Mouse (Mus musculus) spleen, postnatal 36 days (tissue): ENCODE data around the gene Galnt10.
"Not testable (repeated sequence)": the region's sequence is repeated elsewhere in the genome, so short reads cannot be mapped to it uniquely, and the experiment has no call there.

Experiments
- DNase-seq, 2 experiments: peaks; one replicate each; pipeline ENCODE4 v3.0.0; 2022; ENCODE audit warnings: low spot score in 2 of 2, mixed read lengths in 1 of 2

Galnt10 gene

DNA sequence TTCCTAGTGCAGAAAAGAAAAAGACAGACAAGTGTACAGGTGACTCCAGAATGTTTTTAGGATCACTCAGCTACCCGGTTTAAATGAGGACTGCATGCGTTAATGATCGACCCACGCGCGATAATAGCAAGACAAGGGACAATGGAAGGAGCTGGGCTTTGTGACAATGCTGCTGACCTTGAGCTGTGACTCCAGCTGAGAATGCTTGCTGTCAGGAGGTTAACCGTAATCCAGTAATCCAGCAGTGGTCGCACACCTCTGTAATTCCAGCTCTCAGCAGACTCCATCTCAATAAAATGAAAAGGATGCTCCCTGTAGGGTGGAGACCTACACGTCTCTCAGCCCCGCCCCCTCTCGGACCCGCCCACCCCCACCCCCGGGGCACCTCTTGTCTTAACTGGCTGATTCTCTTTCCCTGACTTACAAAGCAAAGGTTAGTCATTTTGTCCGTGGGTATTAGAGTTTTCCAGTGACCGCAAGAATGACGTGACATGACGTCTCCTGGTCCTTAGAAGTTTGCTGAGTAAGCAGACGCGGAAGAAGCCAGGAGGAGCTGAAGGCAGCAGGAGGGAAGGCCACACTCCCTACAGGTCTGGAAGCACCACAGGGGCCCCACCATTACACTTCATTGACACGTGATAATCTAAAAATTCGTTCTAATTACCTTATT is 145.8 kb downstream of the Galnt10 start:
- DNase-seq: no peak

DNA sequence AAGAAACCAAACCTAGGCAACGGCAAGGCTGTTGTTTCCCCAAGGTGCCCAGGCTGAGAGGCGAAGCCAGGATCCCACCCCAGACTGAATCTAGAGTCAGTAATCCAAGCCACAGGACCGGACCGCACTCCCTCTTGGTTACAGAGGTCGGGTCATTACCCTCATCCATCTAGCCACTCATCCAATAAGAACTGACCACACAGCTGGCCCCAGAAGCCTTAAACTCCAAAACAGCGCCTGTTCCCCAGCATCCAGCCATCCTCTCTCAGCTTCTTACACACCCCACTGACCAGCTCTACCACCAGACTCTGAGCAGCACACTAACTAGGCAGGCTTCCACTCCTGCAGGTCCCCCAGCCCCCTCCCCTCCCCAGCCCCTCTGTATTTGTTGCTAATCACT is 149.8 kb downstream of the Galnt10 start:
- no peak for DNase-seq

DNA sequence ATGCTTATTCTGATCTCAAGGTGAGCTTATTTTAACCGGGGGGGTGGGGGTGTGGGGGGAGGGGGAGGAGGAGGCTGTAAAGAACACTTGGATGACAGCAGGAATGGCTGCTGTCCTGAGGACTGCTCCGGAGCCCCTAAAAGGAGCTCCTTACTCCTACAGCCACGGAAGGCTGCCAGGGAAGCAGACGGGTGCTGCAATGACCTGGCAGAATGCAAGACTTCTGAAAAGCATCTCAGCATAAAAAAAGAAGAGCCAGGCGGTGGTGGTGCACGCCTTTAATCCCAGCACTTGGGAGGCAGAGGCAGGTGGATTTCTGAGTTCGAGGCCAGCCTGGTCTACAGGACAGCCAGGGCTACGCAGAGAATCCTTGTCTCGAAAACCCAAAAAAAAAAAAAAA is 152.6 kb downstream of the Galnt10 start:
- DNase-seq: no peak

DNA sequence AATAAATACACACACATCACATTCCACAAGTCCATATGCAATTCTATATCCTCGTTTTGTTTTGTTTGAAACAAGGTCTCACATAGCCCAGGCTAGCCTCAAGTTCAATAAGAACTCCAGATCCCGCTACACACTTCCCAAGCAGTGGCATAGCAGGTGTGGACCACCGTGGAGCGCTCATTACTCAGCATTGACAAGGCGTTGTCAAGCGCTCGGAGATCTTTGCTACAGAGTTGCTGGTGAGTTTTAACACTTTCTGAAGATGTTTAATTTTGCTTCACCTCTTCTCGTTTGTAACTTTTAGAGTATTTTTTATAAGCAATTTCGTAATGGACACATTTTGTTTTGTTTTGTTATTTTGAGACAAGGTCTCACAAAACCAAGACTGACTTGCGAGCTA is 154.2 kb downstream of the Galnt10 start:
- DNase-seq: no peak

DNA sequence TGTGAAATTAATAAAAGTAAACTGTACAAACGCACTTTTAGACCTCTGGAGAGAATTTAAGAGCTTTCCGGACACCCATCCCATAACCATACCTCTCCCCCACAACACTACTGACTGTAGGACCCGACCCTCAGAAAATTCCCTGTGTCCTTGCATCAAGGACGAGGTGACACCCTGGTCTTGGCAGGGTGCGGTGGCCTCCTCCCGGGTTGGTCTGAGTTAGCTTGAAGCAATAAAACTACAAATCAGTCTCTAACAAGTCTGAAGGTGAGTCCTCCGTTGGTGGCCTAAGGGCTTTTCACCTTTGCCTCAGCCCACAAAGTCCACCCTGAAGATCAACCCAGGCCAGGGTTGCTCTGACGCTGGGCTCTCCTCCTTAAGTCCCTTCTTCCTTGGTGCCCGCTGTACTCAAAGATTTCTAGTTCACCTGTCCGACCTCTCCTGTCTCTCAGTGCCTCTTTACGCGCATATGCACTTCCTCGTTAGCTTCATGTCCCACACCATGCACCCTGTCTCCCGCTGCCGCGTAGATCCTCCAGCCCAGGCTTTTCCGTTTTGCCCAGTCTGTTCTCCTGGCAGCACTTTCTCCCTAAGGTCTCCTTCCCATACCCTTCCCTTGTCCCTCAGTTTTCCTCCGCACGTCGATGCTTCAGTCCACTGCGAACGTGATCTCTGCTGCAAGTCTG is 155.2 kb downstream of the Galnt10 start:
- DNase-seq: peak in 1 of 2 experiments; percentile 13

- DNase-seq: peak; percentile 97
Measured at GRCm38 (mm10) chr11:57800971-57801765, 155.9 kb downstream of the Galnt10 start, which contains the start of gene Sap30l. Gene Sap30l (plus strand): TSS chr11:57801637.

GRCm38 (mm10) chr11:57801766-57802510 is 156.7 kb downstream of the Galnt10 start:
- peak; percentile 36 to 38 for DNase-seq

DNA sequence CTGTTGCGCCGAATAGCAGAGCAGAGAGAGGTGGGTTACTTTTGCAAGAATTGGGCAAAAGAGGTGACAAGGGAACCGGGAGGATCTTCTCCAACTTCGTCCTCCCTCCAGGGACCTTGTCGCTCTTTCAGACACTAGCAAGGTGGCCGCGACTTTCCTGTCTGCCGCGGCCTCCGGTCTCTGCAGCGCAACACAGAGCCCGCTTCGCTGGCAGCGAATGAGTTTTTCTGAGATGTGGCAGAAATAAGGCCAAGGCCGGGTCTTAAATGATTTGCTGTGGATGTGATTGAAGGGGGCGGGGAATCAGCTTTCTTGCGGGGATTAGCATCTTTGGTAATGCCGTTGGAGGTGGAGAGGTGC is 157.2 kb downstream of the Galnt10 start:
- peak in 1 of 2 experiments; percentile 5 for DNase-seq

DNA sequence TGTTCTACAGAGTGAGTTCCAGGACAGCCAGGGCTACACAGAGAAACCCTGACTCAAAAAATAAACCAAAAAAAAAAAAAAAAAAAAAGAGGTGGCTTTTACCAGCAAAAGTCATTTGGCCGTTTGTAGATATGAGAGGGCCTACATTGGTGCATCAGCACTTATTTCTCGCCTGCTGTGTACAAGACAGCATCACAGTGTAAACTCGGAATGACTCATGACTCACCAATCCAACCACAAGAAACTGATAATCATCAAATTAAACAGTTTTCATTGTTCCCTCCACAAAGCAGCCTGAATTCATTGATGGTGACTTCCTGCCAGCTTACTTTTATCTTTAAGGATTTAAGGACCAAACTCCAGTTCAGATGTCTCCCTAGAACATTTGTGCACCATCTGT is 159.8 kb downstream of the Galnt10 start:
- DNase-seq: no peak

DNA sequence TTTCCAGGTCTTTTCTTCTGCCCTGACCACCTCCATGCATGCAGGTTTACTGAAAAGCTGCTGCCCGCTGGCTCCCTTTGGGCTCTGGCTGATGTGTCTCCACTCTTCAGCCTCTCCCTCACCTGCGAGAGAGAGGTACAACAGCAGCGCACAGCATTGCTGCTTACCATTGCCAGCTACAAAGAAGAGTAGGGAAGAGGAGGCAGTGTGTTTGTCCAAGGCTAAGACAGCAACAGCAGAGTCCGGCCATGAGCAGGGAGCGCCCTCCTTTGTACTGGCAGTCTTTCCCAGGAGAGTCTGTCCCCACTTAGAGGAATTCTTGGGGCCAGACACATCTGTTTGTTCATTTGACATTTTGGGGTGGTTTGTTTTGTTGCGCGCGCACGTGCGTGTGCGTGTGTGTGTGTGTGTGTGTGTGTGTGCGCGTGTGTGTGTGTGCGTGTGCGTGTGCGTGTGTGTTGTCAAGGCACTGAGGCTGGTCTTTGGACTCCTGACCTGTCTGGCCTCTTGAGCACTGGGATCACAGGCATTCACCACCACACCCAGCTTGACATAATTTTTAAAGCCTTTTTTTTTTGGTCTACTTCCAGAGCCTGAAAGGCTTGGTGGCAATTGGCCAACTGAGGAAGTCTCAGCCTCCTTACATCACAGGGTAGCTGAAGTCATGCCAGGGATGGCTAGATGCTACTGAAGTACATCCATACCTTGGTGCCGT is 163.9 kb downstream of the Galnt10 start:
- DNase-seq: no peak

- DNase-seq: no peak
Measured at GRCm38 (mm10) chr11:57809732-57810098, 164.5 kb downstream of the Galnt10 start.

DNA sequence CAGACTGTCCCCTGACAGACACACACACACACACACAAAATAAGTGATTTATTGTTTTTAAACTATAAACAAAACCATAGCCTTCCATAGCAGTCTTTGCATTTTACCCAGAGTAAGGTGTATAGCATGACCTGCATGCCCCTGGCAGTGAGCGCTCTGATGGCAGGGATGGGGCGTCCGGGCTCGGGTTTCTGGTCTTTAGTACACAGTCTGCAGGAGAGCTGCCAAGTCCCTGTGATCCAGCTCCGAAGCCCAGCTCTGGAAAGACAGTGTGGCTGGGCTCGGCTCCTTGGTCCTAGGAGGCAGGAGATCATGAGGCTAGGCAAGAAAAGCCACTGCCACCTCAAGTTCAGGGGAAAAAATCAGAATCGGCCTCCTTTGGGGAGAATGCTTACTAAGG is 165.8 kb downstream of the Galnt10 start:
- DNase-seq: no peak

DNA sequence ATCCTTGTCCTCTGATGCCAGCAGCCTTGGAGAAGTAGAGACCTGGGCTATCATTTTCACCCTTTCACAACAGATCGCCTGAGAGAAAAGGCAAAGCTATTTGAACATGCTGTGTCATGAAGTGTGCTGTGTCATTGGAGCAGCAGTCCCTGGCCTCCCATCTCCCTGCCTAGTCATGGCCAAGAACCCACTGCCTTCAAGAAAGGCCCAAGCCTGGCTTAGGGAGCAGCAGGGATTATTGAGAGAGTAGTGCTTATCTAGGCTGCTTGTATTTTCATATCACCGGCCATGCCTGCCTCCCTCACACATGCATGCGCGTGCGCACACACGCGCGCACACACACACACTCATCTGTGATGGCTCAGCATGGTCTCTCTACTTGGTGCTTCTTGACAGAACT is 167.0 kb downstream of the Galnt10 start:
- no peak for DNase-seq

DNA sequence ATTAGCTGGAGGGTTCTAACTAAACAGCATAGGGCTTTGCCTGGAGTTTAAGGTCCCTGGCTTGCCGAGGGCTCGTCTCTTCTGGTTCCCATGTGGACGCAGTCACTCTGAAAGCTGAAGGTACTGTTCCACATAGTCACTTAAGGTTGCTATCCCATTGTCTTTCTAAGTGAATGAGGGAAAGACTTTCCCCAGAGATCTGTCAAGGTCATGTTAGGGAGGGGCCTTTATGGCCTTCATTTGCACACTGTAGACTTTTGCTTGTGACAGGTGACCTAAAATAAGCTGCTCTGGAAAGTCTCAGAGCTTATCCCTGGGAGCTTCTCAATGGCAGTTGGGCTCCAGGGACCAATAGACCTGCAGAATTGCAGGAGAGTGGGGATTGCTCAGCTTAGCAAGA is 168.4 kb downstream of the Galnt10 start:
- DNase-seq: no peak

- no peak for DNase-seq
Measured at GRCm38 (mm10) chr11:57818189-57818588, 172.9 kb downstream of the Galnt10 start.

GRCm38 (mm10) chr11:57819999-57820581 is 174.8 kb downstream of the Galnt10 start:
- DNase-seq: peak; percentile 58 to 63

DNA sequence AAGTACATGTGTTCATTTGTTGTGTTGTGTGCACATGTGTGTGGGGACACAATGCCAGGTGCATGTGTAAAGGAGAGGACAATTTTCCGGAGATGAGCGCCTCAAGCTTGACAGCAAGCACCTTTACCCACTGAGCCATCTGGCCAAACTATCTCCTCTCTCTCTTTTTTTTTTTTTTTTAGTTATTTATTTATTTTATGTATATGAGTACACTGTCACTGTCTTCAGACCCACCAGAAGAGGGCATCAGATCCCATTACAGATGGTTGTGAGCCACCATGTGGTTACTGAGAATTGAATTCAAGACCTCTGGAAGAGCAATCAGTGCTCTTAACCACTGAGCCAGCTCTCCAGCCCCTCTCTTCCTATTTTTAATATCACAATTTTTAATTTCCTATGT is 177.9 kb downstream of the Galnt10 start:
- not testable (repeated sequence) for DNase-seq

- no peak for DNase-seq
Measured at GRCm38 (mm10) chr11:57823714-57824113, 178.5 kb downstream of the Galnt10 start.

- not testable (repeated sequence) for DNase-seq
Measured at GRCm38 (mm10) chr11:57825234-57825633, 180.0 kb downstream of the Galnt10 start.

GRCm38 (mm10) chr11:57827048-57827914 is 182.0 kb downstream of the Galnt10 start:
- no peak for DNase-seq
